Mouse (Mus musculus): ENCODE data around the gene Limch1.

The Limch1 gene

GRCm38 (mm10) chr5:66949098-66949692 lies 203.6 kb downstream of the Limch1 start:
- no peak for TF ChIP-seq POU5F1 (IDR thresholded peaks at IDR 0.05; ENCODE audit: borderline replicate concordance, low read length)
- no peak for TF ChIP-seq NANOG (IDR thresholded peaks at IDR 0.05; ENCODE audit: borderline replicate concordance, low read length)
- TF ChIP-seq CTCF (conservative IDR thresholded peaks at IDR 0.05; ENCODE audit: low read length): no peak
- Histone ChIP-seq H3K4me1 (replicated peaks; ENCODE audit: low read depth, low read length) (no peaks in the 10 kb centered on the region), H3K4me3 (replicated peaks; ENCODE audit: low read length) (no peak overlapping the region), H3K9me3 (ENCODE audit: low read length) (peaks cover 5% of the 10 kb centered on the region), H3K36me3 (ENCODE audit: insufficient read depth, low read length) (no peaks in the 10 kb centered on the region), H3K27me3 (ENCODE audit: insufficient read depth, low read length) (0 out of 2 replicates have a peak, but pooled peaks cover 4% of the 10 kb centered on the region)

GRCm38 (mm10) chr5:66953375-66953774 lies 207.7 kb downstream of the Limch1 start:
- H3K4me3 ChIP-seq (replicated peaks; ENCODE audit: low read length): no peak overlapping the region
- peaks cover 5% of the 10 kb centered on the region for H3K9me3 ChIP-seq (ENCODE audit: low read length)
- H3K36me3 ChIP-seq (ENCODE audit: insufficient read depth, low read length): no peaks in the 10 kb centered on the region
- H3K27me3 ChIP-seq (ENCODE audit: insufficient read depth, low read length): peaks cover 12% of the 10 kb centered on the region
- H3K4me1 ChIP-seq (replicated peaks; ENCODE audit: low read depth, low read length): no peaks in the 10 kb centered on the region
- TF ChIP-seq POU5F1 (IDR thresholded peaks at IDR 0.05; ENCODE audit: borderline replicate concordance, low read length): no peak
- TF ChIP-seq NANOG (IDR thresholded peaks at IDR 0.05; ENCODE audit: borderline replicate concordance, low read length): no peak
- TF ChIP-seq CTCF (conservative IDR thresholded peaks at IDR 0.05; ENCODE audit: low read length): no peak

GRCm38 (mm10) chr5:66953971-66954644 lies 208.5 kb downstream of the Limch1 start:
- Histone ChIP-seq H3K27me3 (ENCODE audit: insufficient read depth, low read length) (peaks cover 8% of the 10 kb centered on the region), H3K4me1 (replicated peaks; ENCODE audit: low read depth, low read length) (no peaks in the 10 kb centered on the region), H3K4me3 (replicated peaks; ENCODE audit: low read length) (no peak overlapping the region), H3K36me3 (ENCODE audit: insufficient read depth, low read length) (no peaks in the 10 kb centered on the region), H3K9me3 (ENCODE audit: low read length) (peaks cover 5% of the 10 kb centered on the region)
- TF ChIP-seq NANOG (IDR thresholded peaks at IDR 0.05; ENCODE audit: borderline replicate concordance, low read length): no peak
- no peak for TF ChIP-seq CTCF (conservative IDR thresholded peaks at IDR 0.05; ENCODE audit: low read length)
- no peak for TF ChIP-seq POU5F1 (IDR thresholded peaks at IDR 0.05; ENCODE audit: borderline replicate concordance, low read length)

DNA sequence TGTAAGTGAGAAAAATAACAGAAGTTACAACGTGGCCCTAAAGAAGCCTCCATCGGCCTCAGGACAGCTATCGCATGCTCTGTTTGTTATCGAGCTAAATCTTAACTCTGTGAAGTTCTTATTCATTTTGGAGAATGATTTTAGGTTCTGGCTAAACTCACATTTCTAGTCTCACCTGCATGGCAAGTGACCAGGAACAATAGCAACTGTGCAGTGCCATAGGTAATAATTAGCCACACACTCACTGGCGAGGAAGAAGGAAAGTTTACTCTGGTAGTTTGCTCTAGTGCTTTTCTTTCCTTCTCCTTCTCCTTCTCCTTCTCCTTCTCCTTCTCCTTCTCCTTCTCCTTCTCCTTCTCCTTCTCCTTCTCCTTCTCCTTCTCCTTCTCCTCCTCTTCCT lies 209.6 kb downstream of the Limch1 start:
- peaks cover 5% of the 10 kb centered on the region for H3K9me3 ChIP-seq (ENCODE audit: low read length)
- TF ChIP-seq NANOG (IDR thresholded peaks at IDR 0.05; ENCODE audit: borderline replicate concordance, low read length) (no peak), POU5F1 (IDR thresholded peaks at IDR 0.05; ENCODE audit: borderline replicate concordance, low read length) (no peak), CTCF (conservative IDR thresholded peaks at IDR 0.05; ENCODE audit: low read length) (no peak)

GRCm38 (mm10) chr5:66957656-66958055 lies 212.0 kb downstream of the Limch1 start:
- no peaks in the 10 kb centered on the region for H3K4me1 ChIP-seq (replicated peaks; ENCODE audit: low read depth, low read length)
- peaks cover 8% of the 10 kb centered on the region for H3K27me3 ChIP-seq (ENCODE audit: insufficient read depth, low read length)
- TF ChIP-seq CTCF (conservative IDR thresholded peaks at IDR 0.05; ENCODE audit: low read length): no peak
- no peak for TF ChIP-seq NANOG (IDR thresholded peaks at IDR 0.05; ENCODE audit: borderline replicate concordance, low read length)
- TF ChIP-seq POU5F1 (IDR thresholded peaks at IDR 0.05; ENCODE audit: borderline replicate concordance, low read length): no peak
- no peaks in the 10 kb centered on the region for H3K36me3 ChIP-seq (ENCODE audit: insufficient read depth, low read length)
- H3K4me3 ChIP-seq (replicated peaks; ENCODE audit: low read length): no peak overlapping the region
- peaks cover 6% of the 10 kb centered on the region for H3K9me3 ChIP-seq (ENCODE audit: low read length)

More for the DNA sequence above, 209.6 kb downstream of the Limch1 start:
- H3K4me3 ChIP-seq (replicated peaks; ENCODE audit: low read length): no peak overlapping the region
- no peaks in the 10 kb centered on the region for H3K4me1 ChIP-seq (replicated peaks; ENCODE audit: low read depth, low read length)
- H3K27me3 ChIP-seq (ENCODE audit: insufficient read depth, low read length): peaks cover 8% of the 10 kb centered on the region
- no peaks in the 10 kb centered on the region for H3K36me3 ChIP-seq (ENCODE audit: insufficient read depth, low read length)

DNA sequence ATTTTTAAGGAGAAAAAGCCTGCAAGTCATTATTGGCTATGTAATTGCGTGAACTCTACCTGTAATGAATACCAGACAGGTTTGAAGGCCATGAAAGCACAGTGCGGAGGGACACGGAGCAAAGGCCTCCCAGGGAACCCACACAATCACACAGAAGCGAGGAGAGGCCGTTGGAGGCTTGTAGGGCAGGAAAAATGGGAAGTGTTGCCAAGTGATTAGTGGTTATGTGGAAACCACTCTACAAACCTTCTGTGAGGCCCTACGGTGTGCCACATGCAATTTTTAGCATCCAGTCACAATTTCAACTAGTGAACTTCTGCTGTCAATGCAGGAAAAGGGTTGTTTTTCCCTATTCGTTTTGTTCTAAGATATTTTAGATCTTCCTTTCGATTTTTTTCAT lies 212.5 kb downstream of the Limch1 start:
- peaks cover 3% of the 10 kb centered on the region; the same call in 1 of the 2 replicates for H3K9me3 ChIP-seq (ENCODE audit: low read length)
- H3K36me3 ChIP-seq (ENCODE audit: insufficient read depth, low read length): no peaks in the 10 kb centered on the region
- no peak overlapping the region for H3K4me3 ChIP-seq (replicated peaks; ENCODE audit: low read length)
- H3K4me1 ChIP-seq (replicated peaks; ENCODE audit: low read depth, low read length): no peaks in the 10 kb centered on the region
- H3K27me3 ChIP-seq (ENCODE audit: insufficient read depth, low read length): peaks cover 8% of the 10 kb centered on the region
- no peak for TF ChIP-seq POU5F1 (IDR thresholded peaks at IDR 0.05; ENCODE audit: borderline replicate concordance, low read length)
- TF ChIP-seq NANOG (IDR thresholded peaks at IDR 0.05; ENCODE audit: borderline replicate concordance, low read length): no peak
- TF ChIP-seq CTCF (conservative IDR thresholded peaks at IDR 0.05; ENCODE audit: low read length): no peak

- TF ChIP-seq CTCF (conservative IDR thresholded peaks at IDR 0.05; ENCODE audit: low read length) (no peak), POU5F1 (IDR thresholded peaks at IDR 0.05; ENCODE audit: borderline replicate concordance, low read length) (no peak), NANOG (IDR thresholded peaks at IDR 0.05; ENCODE audit: borderline replicate concordance, low read length) (no peak)
- H3K36me3 ChIP-seq (ENCODE audit: insufficient read depth, low read length): no peaks in the 10 kb centered on the region
- H3K4me3 ChIP-seq (replicated peaks; ENCODE audit: low read length): no peak overlapping the region
- H3K9me3 ChIP-seq (ENCODE audit: low read length): peaks cover 3% of the 10 kb centered on the region; the same call in 1 of the 2 replicates
- H3K27me3 ChIP-seq (ENCODE audit: insufficient read depth, low read length): peaks cover 8% of the 10 kb centered on the region
- no peaks in the 10 kb centered on the region for H3K4me1 ChIP-seq (replicated peaks; ENCODE audit: low read depth, low read length)
Observed at GRCm38 (mm10) chr5:66959968-66960367, 214.3 kb downstream of the Limch1 start.

- H3K4me1 ChIP-seq (replicated peaks; ENCODE audit: low read depth, low read length): no peaks in the 10 kb centered on the region
- peaks cover 3% of the 10 kb centered on the region; the same call in 1 of the 2 replicates for H3K9me3 ChIP-seq (ENCODE audit: low read length)
- no peaks in the 10 kb centered on the region for H3K27me3 ChIP-seq (ENCODE audit: insufficient read depth, low read length)
- H3K4me3 ChIP-seq (replicated peaks; ENCODE audit: low read length): no peak overlapping the region
- TF ChIP-seq NANOG (IDR thresholded peaks at IDR 0.05; ENCODE audit: borderline replicate concordance, low read length) (no peak), CTCF (conservative IDR thresholded peaks at IDR 0.05; ENCODE audit: low read length) (no peak), POU5F1 (IDR thresholded peaks at IDR 0.05; ENCODE audit: borderline replicate concordance, low read length) (no peak)
- H3K36me3 ChIP-seq (ENCODE audit: insufficient read depth, low read length): no peaks in the 10 kb centered on the region
Observed at GRCm38 (mm10) chr5:66965442-66965841, 219.8 kb downstream of the Limch1 start.
